Mouse (Mus musculus) thymus, postnatal 4 days (tissue): ENCODE data around the gene Cntn4.
A peak's percentile ranks its signal among the peaks of the same experiment; 100 is the strongest.

Experiments
- DNase-seq: peaks from one replicate; pipeline ENCODE4 v3.0.0; 2021

The Cntn4 gene

GRCm38 (mm10) chr6:106466267-106467029 is 789.0 kb downstream of the Cntn4 start:
- DNase-seq: no peak

DNA sequence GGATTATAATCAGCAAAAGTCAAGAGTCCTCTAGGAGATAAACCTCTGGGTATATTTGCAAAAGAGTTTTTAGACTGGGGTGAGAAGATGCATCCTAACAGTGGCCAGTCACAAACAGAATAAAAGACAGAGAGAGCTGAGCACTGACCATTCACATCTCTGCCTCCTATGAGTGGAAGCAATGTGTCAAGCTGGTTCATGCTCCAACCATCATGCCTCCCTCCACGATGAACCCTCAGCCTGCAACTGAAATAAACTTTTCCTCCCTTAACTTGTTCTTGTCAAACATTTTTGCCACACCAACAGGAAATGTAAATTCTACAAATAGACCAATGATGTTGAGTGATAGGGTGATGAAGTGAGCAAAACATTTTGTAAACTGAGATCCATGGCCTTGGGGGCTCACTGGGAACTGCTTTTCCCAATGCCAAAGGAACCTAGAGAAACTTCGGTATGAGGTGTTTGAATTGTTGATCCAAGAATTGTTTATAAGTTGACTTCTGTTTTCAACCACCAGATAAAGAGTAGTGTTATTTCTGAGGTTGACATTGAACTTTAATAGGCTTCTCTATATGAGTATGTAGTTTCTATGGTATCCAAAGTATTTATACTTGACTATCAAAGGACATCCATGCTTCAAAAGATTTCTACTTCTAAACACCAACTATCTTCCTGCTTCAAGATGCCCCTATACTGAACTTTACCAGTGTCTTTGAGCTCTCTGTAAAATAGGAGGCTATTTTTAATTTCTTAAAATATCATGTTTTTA is 794.6 kb downstream of the Cntn4 start:
- DNase-seq: no peak

- no peak for DNase-seq
These were observed 796.4 kb downstream of the Cntn4 start for GRCm38 (mm10) chr6:106473871-106474270.

GRCm38 (mm10) chr6:106481533-106481932 is 804.1 kb downstream of the Cntn4 start:
- no peak for DNase-seq

DNA sequence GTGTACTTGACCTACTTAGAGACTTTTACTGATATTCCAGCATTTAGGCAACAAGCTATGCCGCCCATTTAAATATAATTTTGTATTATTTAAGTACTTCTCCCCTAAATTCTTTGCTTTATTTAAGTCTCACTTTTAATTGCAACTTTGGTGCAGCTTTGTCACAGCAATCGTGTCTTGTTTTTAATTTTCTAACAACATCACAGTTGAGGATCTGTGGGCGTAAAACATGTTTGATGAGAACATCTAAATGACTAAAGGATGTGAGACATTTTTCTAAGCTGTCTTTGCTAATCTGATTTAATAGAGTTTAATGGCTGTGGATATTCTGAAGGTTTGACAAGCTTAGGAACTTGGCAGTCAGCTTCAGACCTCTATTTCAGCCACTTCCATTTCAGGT is 818.8 kb downstream of the Cntn4 start:
- DNase-seq: no peak

GRCm38 (mm10) chr6:106499166-106499565 is 821.7 kb downstream of the Cntn4 start:
- DNase-seq: no peak

DNA sequence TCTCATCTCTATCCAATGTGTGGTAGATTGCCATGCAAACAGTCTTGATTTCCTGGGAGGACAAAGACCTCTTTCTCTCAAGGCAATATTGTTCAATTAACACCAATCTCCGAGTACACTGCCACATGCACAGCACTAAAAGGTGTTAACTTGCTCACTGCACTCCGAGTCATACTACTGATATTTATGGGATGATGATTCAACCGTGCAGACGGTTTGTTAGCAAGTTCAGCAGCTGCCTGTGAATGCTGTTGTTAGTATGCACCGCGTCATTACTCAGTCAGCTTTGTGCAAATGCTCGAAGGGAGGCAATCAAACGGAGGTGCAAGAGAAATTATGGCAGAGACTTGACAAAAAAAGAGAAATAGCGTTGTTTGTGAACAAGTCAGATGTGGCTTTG is 826.5 kb downstream of the Cntn4 start:
- no peak for DNase-seq

GRCm38 (mm10) chr6:106520367-106520766 is 842.9 kb downstream of the Cntn4 start:
- no peak for DNase-seq

DNA sequence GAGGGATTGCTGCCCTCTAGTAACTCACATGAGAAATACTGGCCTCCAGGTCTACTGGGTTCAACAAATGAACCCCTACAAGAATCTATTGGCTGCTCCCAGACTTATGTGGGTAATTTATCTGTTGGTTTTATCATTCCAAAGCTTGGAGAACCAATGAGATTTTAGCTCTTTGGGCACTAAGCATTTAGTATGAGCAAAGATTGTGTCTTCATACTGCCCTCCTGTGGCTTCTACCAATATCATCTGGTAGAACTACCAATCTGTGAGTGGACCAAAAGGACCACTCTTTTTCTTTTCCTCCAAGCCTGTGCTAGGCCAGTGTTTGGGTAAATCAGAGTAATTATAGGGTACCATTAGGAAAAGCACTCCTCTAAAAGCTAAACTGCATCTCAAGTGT is 866.0 kb downstream of the Cntn4 start:
- DNase-seq: no peak

- DNase-seq: no peak
These were observed 884.2 kb downstream of the Cntn4 start for GRCm38 (mm10) chr6:106561649-106562048.

- DNase-seq: no peak
These were observed 887.9 kb downstream of the Cntn4 start for GRCm38 (mm10) chr6:106565316-106565715.

DNA sequence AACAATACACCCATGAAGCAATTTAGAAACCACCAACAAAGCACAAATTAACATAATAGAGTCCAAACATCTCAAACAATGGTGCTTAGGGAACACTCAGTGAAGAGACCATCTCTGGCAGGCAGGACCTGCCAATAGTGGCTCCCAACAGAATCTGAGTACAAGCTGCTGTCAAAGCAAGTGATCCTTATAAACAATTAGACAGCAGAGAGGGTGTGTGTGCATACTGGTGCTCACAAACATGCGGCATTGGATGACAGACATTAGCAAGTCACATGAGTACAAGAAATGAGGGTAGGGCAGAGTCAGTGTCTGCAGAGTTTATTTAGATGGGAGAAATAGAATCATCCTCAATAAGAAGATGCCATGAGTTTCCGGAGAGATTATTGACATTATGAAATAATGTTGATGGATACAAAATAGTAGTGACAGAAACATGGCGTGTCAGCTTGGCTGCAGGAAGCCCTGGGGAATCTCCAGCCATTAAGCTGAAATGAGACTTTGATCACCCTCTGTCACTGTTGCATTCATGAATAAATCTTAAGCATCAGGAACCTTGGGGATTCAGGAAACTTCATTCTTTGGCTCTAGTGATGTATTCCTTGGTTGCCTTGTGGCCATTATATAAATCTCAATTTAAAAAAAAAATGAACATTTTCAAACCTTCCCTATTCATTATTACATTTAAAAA is 888.5 kb downstream of the Cntn4 start:
- DNase-seq: no peak

DNA sequence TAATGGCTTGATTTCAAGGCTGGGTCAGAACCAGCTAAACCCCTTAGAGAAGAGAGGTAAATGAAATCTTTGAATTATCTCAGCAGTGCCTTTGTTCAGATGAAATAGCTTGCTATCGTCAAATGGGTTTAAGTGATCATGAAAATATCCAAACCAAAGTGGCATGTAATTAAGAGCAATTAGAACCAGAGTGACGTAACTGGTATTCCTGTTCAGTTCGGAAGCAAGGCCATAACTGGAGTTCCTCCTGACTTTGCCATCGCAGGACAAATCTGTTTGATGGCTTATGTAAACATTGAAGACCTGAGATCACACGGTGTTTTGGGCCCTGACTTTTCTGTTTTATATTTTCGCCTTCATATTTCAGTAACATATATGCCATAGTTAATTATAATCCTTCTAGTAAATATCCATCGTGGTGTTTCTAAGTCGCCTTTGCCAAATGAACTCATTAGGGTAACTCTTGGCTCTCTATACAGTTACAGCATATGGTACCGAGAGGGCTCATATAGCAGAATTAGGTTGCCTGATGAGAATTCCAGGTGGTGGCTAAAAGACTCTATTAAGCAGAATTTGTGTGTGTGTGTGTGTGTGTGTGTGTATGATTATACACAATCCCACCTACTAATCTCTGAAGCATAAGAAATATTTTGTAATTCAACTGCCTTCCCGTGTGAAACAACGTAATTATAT is 889.6 kb downstream of the Cntn4 start:
- no peak for DNase-seq

- DNase-seq: no peak
These were observed 902.7 kb downstream of the Cntn4 start for GRCm38 (mm10) chr6:106580124-106580523.

DNA sequence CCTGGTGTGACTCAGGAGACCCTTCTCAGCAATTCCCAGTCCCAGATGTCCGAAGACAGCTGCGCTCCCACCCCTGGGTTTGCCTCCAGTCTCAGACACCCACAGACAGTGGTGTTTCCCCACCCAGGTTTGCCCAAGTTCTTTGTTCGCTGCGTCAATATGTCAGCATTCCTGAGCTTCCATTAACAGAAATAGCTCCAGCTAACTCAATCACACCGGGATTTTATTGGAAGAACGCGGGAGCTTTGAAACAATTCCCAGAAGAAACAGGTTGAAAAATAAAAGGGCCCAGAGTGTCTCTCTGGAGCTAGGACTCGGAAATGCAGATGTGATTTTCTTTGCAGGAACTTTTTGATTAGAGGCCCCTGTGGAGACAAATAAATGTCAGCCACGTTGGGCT is 916.3 kb downstream of the Cntn4 start:
- no peak for DNase-seq

DNA sequence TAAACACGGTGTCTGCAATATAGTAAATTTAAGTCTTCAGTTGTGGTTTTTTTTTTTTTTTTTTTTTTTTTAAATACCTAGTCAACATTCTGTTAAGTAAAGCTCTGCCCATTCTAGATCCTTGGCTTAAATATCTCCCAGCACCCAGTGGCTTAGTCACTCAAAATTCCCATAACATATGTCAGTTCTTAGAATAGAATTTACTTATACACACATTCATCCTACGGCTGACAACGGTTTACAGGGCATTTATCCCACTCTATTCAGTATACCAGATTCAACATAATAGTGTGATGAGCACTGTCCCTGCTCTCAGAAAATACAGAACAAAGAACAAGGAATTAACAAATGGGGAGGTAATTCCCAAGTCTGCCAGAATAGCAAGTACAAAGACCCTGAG is 939.6 kb downstream of the Cntn4 start:
- no peak for DNase-seq

DNA sequence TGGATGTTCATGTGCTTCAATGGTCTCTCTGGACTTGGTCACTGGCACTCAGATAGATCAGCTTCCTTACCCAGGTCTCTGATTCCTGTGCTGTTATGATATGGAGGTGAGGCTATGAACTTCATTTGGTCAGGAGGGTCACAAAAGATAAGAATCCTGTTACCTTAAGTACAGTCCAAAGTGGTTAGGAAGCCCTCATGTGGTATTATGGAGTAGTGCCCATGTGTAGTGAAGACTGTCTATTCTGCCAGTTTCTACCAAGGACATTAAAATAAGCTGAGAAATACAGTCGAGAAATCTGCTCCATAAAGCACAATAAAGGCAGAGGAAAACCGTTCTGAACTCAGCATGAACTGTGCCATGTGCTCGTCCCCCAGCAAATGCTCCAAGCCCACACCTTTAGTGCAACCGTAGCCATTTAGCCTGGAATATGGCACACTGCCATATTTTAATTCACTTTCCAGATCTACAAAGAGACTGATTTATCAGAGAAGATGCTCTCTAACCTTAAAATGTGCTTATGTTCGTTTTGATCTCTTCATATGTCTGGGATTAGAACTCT is 943.8 kb downstream of the Cntn4 start:
- no peak for DNase-seq

DNA sequence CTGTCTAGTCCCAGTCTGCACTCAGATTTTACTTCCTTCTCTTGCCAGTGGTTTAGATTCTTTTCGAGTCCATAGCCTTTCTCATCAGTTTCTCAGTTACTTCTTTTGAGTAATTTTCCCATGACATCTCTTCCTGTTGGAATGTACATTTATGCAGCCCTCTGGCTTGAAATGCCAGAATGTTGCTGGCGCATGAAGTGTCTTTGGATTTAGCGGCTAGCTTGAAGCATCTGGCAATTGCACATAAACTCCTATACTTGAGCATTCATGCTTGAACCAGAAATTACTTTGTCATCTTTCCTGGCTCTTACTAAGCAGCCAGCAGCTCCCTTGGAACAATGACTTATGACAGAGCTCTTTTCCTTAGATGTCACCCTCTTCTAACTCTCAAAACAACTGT is 965.6 kb downstream of the Cntn4 start:
- no peak for DNase-seq

- no peak for DNase-seq
These were observed 968.2 kb downstream of the Cntn4 start for GRCm38 (mm10) chr6:106645496-106646211.

GRCm38 (mm10) chr6:106646945-106647344 is 969.5 kb downstream of the Cntn4 start:
- DNase-seq: no peak

GRCm38 (mm10) chr6:106663780-106664651 is 986.6 kb downstream of the Cntn4 start:
- DNase-seq: peak; percentile 75
